Mouse (Mus musculus) lung, embryonic 15.5 days (tissue): Measurements from ENCODE around the gene Dop1b. TPM values are rescaled to one million over a fixed set of nuclear protein-coding genes. Genes with fewer than 3 reads are reported as not detected.
A peak's percentile ranks its signal among the peaks of the same experiment; 100 is the strongest.
"Not testable (repeated sequence)": the region's sequence is repeated elsewhere in the genome, so short reads cannot be mapped to it uniquely, and the experiment has no call there.

ENCODE experiments used
- ATAC-seq: fragments of 200-750 bp; cut with Nextera tagmentation; 2 replicates; pipeline ENCODE4 v1.8.0; 2017; ENCODE audit warnings: moderate number of reproducible peaks, borderline replicate concordance; ENCODE audit not compliant: low FRiP score, low TSS enrichment; ENCODE audit errors: extremely low read depth
- H3K27ac ChIP-seq: fragments of 300-500 bp; sonication (generic); 2 replicates; pipeline ENCODE4 v1.5.1; 2015; ENCODE audit warnings: moderate library complexity, mild to moderate bottlenecking, inconsistent platforms
- H3K27me3 ChIP-seq: fragments of 300-500 bp; sonication (generic); 2 replicates; pipeline ENCODE4 v1.6.1; 2015; ENCODE audit warnings: inconsistent platforms
- H3K36me3 ChIP-seq: fragments of 300-500 bp; sonication (generic); 2 replicates; pipeline ENCODE4 v1.6.1; 2015; ENCODE audit warnings: inconsistent platforms
- H3K4me1 ChIP-seq: fragments of 300-500 bp; sonication (generic); 2 replicates; pipeline ENCODE4 v1.6.1; 2015; ENCODE audit warnings: inconsistent platforms
- H3K4me2 ChIP-seq: fragments of 300-500 bp; sonication (generic); 2 replicates; pipeline ENCODE4 v1.6.1; 2015; ENCODE audit warnings: inconsistent platforms, mild to moderate bottlenecking, moderate library complexity
- H3K4me3 ChIP-seq: fragments of 300-500 bp; sonication (generic); 2 replicates; pipeline ENCODE4 v1.5.1; 2015; ENCODE audit warnings: mild to moderate bottlenecking, inconsistent platforms
- H3K9ac ChIP-seq: fragments of 300-500 bp; sonication (generic); 2 replicates; pipeline ENCODE4 v1.6.1; 2015; ENCODE audit warnings: inconsistent platforms
- H3K9me3 ChIP-seq: fragments of 300-500 bp; sonication (generic); 2 replicates; pipeline ENCODE4 v1.6.1; 2016; ENCODE audit warnings: inconsistent platforms
- WGBS: fragments of 180-500 bp; shearing (Covaris S2); methylation state at CpG from one replicate; pipeline ENCODE4 v1.1.7; 2015; 5-methylcytosine and 5-hydroxymethylcytosine counted together
- polyA plus RNA-seq: library from polyadenylated mRNA; unstranded; fragments of >200 nt; fragmentation: Nextera tagmentation; extraction: Ambion mirVana; gene quantifications from 2 replicates; pipeline ENCODE4 v1.2.1, GENCODE M21; 2015

The Dop1b gene
- polyA plus RNA-seq, 1 experiment from 2014 or later = 16.7 TPM

DNA sequence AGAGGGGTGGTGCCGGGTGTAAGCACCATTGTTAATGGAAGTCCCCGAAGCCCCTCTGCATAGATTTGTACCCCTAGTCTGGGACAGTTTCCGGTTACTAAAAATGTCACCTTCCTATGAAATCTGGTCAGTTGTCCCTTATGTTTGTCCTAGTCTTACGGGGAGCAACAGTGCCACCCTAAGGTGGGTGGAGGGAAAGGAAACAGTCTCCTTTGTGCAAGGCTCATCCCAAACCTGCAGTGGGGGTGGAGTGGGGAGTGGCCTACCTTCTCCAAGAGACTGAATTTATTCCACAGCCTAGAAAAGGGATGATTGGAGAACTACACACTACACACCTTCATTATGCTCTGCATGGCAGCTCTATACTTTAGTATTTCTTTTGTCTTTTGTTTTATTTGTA is 55.3 kb downstream of the Dop1b start:
- ATAC-seq = no peak
- Histone ChIP-seq H3K27me3 (no peaks in the 10 kb centered on the region), H3K9ac (no peak overlapping the region), H3K27ac (no peak overlapping the region), H3K9me3 (no peaks in the 10 kb centered on the region), H3K4me2 (no peak overlapping the region), H3K4me1 (peaks cover 17% of the 10 kb centered on the region), H3K36me3 (peaks cover 8% of the 10 kb centered on the region), H3K4me3 (no peak overlapping the region)
- WGBS = 43% methylated on average over 4 of the region's 4 CpGs

DNA sequence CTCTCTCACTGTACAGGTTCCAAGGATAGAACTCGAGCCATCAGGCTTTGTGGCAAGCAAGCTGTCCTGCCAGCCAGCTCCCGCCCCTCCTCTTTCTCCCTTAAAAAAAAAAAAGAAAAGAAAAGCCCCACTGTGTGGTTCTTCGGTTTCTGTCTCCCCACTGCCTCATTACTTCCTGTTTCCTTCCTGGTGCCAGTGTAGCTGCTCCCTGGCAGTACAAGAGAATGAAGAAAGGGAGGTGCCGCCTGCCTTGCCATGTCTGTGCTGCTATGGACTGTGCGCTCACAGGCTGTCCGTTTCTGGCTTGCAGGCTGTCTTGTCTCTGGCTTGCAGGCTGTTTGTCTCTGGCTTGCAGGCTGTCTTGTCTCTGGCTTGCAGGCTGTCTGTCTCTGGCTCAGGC is 55.8 kb downstream of the Dop1b start:
- Histone ChIP-seq H3K4me3 (no peak overlapping the region), H3K4me1 (peaks cover 17% of the 10 kb centered on the region), H3K27me3 (no peaks in the 10 kb centered on the region), H3K9ac (no peak overlapping the region), H3K27ac (no peak overlapping the region), H3K4me2 (no peak overlapping the region), H3K36me3 (peaks cover 3% of the 10 kb centered on the region; the same call in 1 of the 2 replicates), H3K9me3 (no peaks in the 10 kb centered on the region)
- 56% methylated on average over 6 of the region's 6 CpGs for WGBS
- ATAC-seq = no peak

GRCm38 (mm10) chr16:93769621-93770020 is 57.9 kb downstream of the Dop1b start:
- WGBS = 56% methylated on average over 15 of the region's 15 CpGs
- H3K27ac ChIP-seq = peak overlapping the region; percentile 58; the same call in 1 of the 2 replicates

DNA sequence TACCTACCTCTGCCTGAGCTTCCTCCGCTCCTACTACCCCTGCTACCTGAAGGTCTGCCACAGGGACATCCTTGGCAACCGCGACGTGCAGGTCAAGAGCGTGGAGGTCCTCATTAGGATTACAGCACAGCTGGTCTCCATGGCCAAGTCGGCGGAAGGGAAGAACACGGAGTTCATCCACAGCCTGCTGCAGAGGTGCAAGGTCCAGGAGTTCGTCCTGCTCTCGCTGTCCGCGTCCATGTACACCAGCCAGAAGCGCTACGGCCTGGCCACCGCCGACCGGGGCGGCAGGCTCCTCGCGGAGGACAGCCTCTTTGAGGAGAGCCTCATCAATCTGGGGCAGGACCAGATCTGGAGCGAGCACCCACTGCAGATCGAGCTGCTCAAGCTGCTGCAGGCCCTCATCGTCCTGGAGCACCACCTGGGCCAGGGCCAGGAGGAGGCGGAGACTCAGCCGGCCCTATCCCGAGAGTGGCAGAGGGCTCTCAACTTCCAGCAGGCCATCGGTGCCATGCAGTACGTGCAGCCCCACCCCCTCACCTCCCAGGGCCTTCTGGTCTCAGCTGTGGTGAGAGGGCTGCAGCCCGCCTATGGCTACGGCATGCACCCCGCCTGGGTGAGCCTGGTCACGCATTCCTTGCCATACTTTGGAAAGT is 58.7 kb downstream of the Dop1b start:
- Histone ChIP-seq H3K9ac (no peak overlapping the region), H3K4me2 (peak overlapping the region; percentile 33; the same call in 1 of the 2 replicates), H3K27ac (peak overlapping the region; percentile 58)

More at GRCm38 (mm10) chr16:93769621-93770020, 57.9 kb downstream of the Dop1b start:
- Histone ChIP-seq H3K27me3 (no peaks in the 10 kb centered on the region), H3K9ac (no peak overlapping the region), H3K4me1 (peaks cover 17% of the 10 kb centered on the region), H3K9me3 (no peaks in the 10 kb centered on the region), H3K36me3 (no peaks in the 10 kb centered on the region), H3K4me2 (no peak overlapping the region), H3K4me3 (no peak overlapping the region)
- no peak for ATAC-seq

DNA sequence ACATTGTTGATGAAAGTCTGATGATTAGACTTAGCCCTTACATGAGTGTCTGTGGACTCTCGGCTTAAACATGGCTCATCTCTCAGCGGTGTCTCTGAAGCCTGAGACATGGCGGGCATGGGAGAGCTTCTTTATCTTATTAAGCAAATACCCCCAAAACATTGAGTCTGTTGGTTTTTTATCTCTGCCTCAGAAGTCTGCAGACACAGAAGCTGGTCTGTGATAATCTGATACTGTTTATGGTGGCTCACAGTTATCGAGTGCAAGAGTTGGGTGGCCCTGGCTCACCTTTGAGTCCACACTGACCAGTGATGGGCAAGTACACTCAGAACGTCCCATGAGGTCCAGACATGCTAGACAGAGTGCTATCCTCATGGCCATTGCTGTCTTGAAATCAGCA is 63.0 kb downstream of the Dop1b start:
- Histone ChIP-seq H3K9me3 (no peaks in the 10 kb centered on the region), H3K4me2 (no peak overlapping the region), H3K27me3 (no peaks in the 10 kb centered on the region), H3K27ac (no peak overlapping the region), H3K36me3 (no peaks in the 10 kb centered on the region), H3K4me1 (peaks cover 14% of the 10 kb centered on the region), H3K9ac (no peak overlapping the region), H3K4me3 (no peak overlapping the region)
- no peak for ATAC-seq
- WGBS = 73% methylated on average over 5 of the region's 5 CpGs

More for the DNA sequence above, 58.7 kb downstream of the Dop1b start:
- peak; percentile 88 for ATAC-seq
- H3K4me1 ChIP-seq = peaks cover 17% of the 10 kb centered on the region
- no peaks in the 10 kb centered on the region for H3K27me3 ChIP-seq
- WGBS = 56% methylated on average over 32 of the region's 32 CpGs
- H3K9me3 ChIP-seq = no peaks in the 10 kb centered on the region
- no peaks in the 10 kb centered on the region for H3K36me3 ChIP-seq
- no peak overlapping the region for H3K4me3 ChIP-seq

- Histone ChIP-seq H3K4me1 (peaks cover 10% of the 10 kb centered on the region; the same call in 1 of the 2 replicates), H3K9me3 (no peaks in the 10 kb centered on the region), H3K27me3 (no peaks in the 10 kb centered on the region), H3K27ac (no peak overlapping the region), H3K4me3 (no peak overlapping the region), H3K9ac (no peak overlapping the region), H3K36me3 (no peaks in the 10 kb centered on the region), H3K4me2 (no peak overlapping the region)
- WGBS = 49% methylated on average over 5 of the region's 5 CpGs
- no peak for ATAC-seq
These were observed 64.8 kb downstream of the Dop1b start for GRCm38 (mm10) chr16:93776468-93776867.

DNA sequence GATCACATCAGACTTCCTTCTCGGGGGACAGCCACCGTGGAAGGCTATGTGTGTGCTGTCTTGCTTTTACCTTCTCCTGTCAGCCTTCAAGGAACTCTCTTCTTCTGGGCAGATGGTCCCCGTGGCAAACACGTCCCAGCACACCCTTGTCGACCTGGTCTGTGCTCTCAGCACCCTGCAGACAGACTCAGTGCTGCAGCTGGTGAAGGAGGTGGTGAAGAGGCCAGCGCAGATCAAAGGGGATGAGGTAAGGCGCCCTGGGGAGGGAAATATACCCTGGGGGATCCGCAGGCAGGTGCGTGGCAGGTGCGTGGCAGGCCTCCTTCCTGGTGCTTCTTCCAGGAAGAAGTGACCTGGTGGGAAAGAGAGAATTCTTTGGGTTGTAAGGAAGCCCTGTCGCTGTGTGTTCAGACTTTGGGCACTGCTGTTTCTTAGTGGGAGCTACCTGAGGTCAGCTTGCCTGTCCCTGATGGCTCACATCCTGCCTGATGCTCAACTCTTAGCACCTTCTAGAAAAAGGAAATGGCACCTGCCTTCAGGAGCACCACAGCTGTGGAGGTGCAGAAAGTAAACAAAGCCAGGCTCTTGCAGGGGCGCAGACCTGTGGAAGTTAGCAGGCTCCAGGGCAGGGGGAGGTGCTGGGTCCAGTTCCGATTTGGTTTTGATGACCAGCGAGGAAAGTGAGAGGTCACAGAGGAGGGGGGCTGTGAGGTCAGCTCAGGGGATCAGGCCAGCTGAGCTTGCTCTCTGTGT is 65.7 kb downstream of the Dop1b start:
- Histone ChIP-seq H3K36me3 (no peaks in the 10 kb centered on the region), H3K27me3 (no peaks in the 10 kb centered on the region), H3K4me3 (no peak overlapping the region), H3K4me2 (no peak overlapping the region), H3K9ac (no peak overlapping the region), H3K4me1 (peaks cover 10% of the 10 kb centered on the region; the same call in 1 of the 2 replicates), H3K9me3 (no peaks in the 10 kb centered on the region), H3K27ac (no peak overlapping the region)
- whole genome bisulfite sequencing = 43% methylated on average over 14 of the region's 14 CpGs
- ATAC-seq = no peak

- peaks cover 10% of the 10 kb centered on the region; the same call in 1 of the 2 replicates for H3K4me1 ChIP-seq
- H3K27me3 ChIP-seq, ATAC-seq, H3K36me3 ChIP-seq, H3K9me3 ChIP-seq, H3K4me2 ChIP-seq, H3K9ac ChIP-seq, H3K4me3 ChIP-seq, H3K27ac ChIP-seq: not testable (repeated sequence)
- WGBS = 73% methylated on average over 4 of the region's 4 CpGs
These were observed 66.7 kb downstream of the Dop1b start for GRCm38 (mm10) chr16:93778393-93778792.

- no peak for ATAC-seq
- Histone ChIP-seq H3K27me3 (no peaks in the 10 kb centered on the region), H3K27ac (no peak overlapping the region), H3K4me2 (no peak overlapping the region), H3K9ac (no peak overlapping the region), H3K4me1 (peaks cover 10% of the 10 kb centered on the region; the same call in 1 of the 2 replicates), H3K36me3 (peaks cover 7% of the 10 kb centered on the region; the same call in 1 of the 2 replicates), H3K9me3 (no peaks in the 10 kb centered on the region), H3K4me3 (no peak overlapping the region)
- WGBS = 80% methylated on average over 4 of the region's 4 CpGs
These were observed 67.8 kb downstream of the Dop1b start for GRCm38 (mm10) chr16:93779554-93779953.

- Histone ChIP-seq H3K9ac (no peak overlapping the region), H3K4me1 (peaks cover 10% of the 10 kb centered on the region; the same call in 1 of the 2 replicates), H3K9me3 (no peaks in the 10 kb centered on the region), H3K4me2 (no peak overlapping the region), H3K27ac (peak overlapping the region; percentile 50), H3K27me3 (no peaks in the 10 kb centered on the region), H3K4me3 (no peak overlapping the region), H3K36me3 (peaks cover 7% of the 10 kb centered on the region; the same call in 1 of the 2 replicates)
- WGBS = 41% methylated on average over 14 of the region's 14 CpGs
- ATAC-seq = peak; percentile 39; the same call in 1 of the 2 replicates
These were observed 69.2 kb downstream of the Dop1b start for GRCm38 (mm10) chr16:93780660-93781479.

DNA sequence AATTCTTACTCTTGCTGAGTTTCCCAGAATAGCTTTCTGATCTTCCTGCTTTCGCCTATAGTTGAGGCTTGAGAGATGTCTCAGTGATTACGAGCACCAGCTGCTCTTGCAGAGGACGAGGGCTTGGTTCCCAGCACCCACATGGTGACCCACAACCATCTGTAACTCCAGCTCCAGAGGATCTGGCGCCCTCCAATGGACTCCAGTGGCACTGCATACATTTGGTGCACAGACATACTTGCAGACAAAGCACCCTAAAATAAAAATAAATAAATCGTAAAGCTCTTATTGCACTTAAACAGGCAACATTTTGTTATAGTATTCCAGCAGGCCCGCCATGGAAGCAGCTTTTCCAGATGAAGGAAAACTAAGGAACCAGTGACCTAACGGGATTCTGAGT is 72.5 kb downstream of the Dop1b start:
- no peaks in the 10 kb centered on the region for H3K27me3 ChIP-seq
- H3K9ac ChIP-seq = no peak overlapping the region
- 89% methylated on average over 7 of the region's 7 CpGs for WGBS
- no peak overlapping the region for H3K4me3 ChIP-seq
- ATAC-seq = no peak
- no peak overlapping the region for H3K27ac ChIP-seq
- no peaks in the 10 kb centered on the region for H3K9me3 ChIP-seq
- no peak overlapping the region for H3K4me2 ChIP-seq
- peaks cover 10% of the 10 kb centered on the region; the same call in 1 of the 2 replicates for H3K4me1 ChIP-seq
- peaks cover 7% of the 10 kb centered on the region; the same call in 1 of the 2 replicates for H3K36me3 ChIP-seq
